Mouse (Mus musculus) ES-Bruce4 (cell line): ENCODE results near the gene Vstm4. TPM values are rescaled to one million over a fixed set of nuclear protein-coding genes. Genes with fewer than 3 reads are reported as not detected.
A peak's percentile ranks its signal among the peaks of the same experiment; 100 is the strongest.

Experiments used
- H3K27ac ChIP-seq: 2 replicates; pipeline ENCODE4 v1.5.1; 2012; ENCODE audit warnings: low read length, inconsistent platforms; ENCODE audit not compliant: insufficient read depth
- H3K27me3 ChIP-seq: 2 replicates; pipeline ENCODE4 v1.6.1; 2012; ENCODE audit warnings: mild to moderate bottlenecking, low read length, inconsistent platforms; ENCODE audit not compliant: control insufficient read depth, poor library complexity, insufficient read depth, severe bottlenecking
- H3K36me3 ChIP-seq: 2 replicates; pipeline ENCODE4 v1.6.1; 2012; ENCODE audit warnings: inconsistent platforms, mild to moderate bottlenecking, low read length, moderate library complexity; ENCODE audit not compliant: control insufficient read depth, poor library complexity, insufficient read depth, severe bottlenecking
- H3K4me1 ChIP-seq: one replicate; pipeline ENCODE4 v1.8.1; 2011; ENCODE audit warnings: low read length; ENCODE audit not compliant: control insufficient read depth, insufficient read depth
- H3K4me3 ChIP-seq: 2 replicates; pipeline ENCODE4 v1.5.1; 2011; ENCODE audit warnings: low read depth, mild to moderate bottlenecking, low read length
- H3K9ac ChIP-seq: 2 replicates; pipeline ENCODE4 v1.6.1; 2012; ENCODE audit warnings: low read depth, mild to moderate bottlenecking, inconsistent platforms; ENCODE audit not compliant: poor library complexity, severe bottlenecking
- H3K9me3 ChIP-seq: replicated peaks from 2 replicates; pipeline ENCODE4 v1.6.1; 2012; ENCODE audit warnings: mild to moderate bottlenecking, low read length, inconsistent platforms; ENCODE audit not compliant: control insufficient read depth, poor library complexity, insufficient read depth, severe bottlenecking
- CTCF ChIP-seq: IDR thresholded peaks from one replicate; pipeline ENCODE4 v1.8.1; 2011; ENCODE audit warnings: low read depth, low read length
- EP300 ChIP-seq: IDR thresholded peaks from 2 replicates; pipeline ENCODE4 v1.6.1; 2011; ENCODE audit warnings: low read depth, low read length; ENCODE audit not compliant: insufficient read depth
- POLR2A ChIP-seq: IDR thresholded peaks from one replicate; pipeline ENCODE4 v1.8.1; 2011; ENCODE audit warnings: low read length; ENCODE audit not compliant: insufficient read depth
- polyA plus RNA-seq: library from polyadenylated mRNA; stranded (reverse); fragments of >200 nt; gene quantifications from 2 replicates; pipeline ENCODE4 v1.2.4, GENCODE M21; 2011; ENCODE audit warnings: low read depth; ENCODE audit not compliant: missing spikeins, insufficient read depth, insufficient read length

Vstm4 gene
- polyA plus RNA-seq, 1 experiment = not detected

DNA sequence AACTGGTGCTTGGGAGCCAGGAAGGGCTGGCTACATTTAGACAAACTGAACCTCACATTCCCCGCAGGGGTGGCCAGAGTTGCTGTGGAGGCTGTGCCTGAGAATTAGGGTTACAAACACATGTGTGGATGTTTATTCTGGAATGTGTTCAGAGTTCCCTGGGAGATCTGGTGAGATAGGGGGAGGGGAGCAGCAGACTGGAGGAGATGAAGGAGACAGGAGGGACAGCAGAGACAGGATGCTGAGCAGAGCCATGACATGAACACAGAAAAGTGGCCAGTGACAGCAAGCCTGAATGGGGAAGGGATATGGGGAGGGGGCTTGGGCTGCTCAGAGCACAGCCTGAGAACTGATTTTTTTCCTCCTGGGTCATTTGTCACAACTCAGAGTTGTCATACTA is 37.3 kb upstream of the Vstm4 start:
- no peak overlapping the region for H3K4me3 ChIP-seq
- H3K36me3 ChIP-seq = no peaks in the 10 kb centered on the region
- TF ChIP-seq POLR2A = no peak
- no peak for TF ChIP-seq CTCF
- no peak for TF ChIP-seq EP300
- H3K4me1 ChIP-seq = no peaks in the 10 kb centered on the region
- H3K27me3 ChIP-seq = no peaks in the 10 kb centered on the region
- H3K9me3 ChIP-seq = no peaks in the 10 kb centered on the region
- no peak overlapping the region for H3K27ac ChIP-seq
- no peak overlapping the region for H3K9ac ChIP-seq

DNA sequence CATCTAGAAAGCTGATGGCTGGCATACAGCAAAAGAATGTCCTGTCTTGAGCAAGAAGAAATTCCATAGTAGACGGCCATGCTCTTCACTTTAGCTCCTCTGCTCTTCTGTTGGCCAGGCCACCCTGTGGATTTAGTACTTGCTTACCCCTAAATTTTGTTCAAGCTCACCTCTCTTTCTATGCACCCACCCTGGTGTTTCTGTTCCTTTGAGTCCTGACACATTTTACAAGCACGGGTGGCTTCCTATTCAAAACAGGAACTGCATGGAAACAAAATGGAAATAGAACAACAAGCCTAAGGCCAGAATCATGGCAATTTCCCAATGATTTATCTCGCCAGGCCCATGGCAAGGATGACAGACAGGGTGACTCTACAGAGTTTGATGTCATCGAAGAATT is 33.7 kb upstream of the Vstm4 start:
- H3K9ac ChIP-seq = no peak overlapping the region
- no peaks in the 10 kb centered on the region for H3K27me3 ChIP-seq
- H3K4me3 ChIP-seq = no peak overlapping the region
- no peak for TF ChIP-seq POLR2A
- no peak for TF ChIP-seq CTCF
- no peak for TF ChIP-seq EP300
- no peaks in the 10 kb centered on the region for H3K36me3 ChIP-seq
- no peaks in the 10 kb centered on the region for H3K9me3 ChIP-seq
- H3K4me1 ChIP-seq = peaks cover 6% of the 10 kb centered on the region
- H3K27ac ChIP-seq = no peak overlapping the region

DNA sequence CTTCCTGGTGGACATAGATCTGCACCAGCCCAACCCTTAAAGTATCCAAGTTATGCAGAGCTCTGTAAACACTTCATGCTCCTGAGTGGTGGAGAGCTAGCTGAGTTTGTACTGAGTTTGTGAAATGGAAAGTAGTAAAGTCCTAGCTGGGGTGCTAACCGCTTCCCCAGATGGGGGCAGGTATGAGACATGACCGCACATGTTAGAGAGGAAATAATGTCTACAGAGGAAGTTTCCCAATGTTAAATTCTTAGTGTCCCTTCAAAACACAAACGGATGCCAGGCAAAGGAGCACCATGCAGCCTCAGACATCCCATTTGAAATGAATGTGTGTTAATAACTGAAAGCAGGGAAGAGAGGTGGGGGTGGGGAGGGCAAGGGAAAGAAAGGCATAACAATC is 32.7 kb upstream of the Vstm4 start:
- H3K9ac ChIP-seq = no peak overlapping the region
- TF ChIP-seq EP300 = no peak
- TF ChIP-seq CTCF = no peak
- TF ChIP-seq POLR2A = no peak
- peaks cover 11% of the 10 kb centered on the region for H3K4me1 ChIP-seq
- H3K27me3 ChIP-seq = no peaks in the 10 kb centered on the region
- H3K36me3 ChIP-seq = no peaks in the 10 kb centered on the region
- no peaks in the 10 kb centered on the region for H3K9me3 ChIP-seq
- H3K4me3 ChIP-seq = no peak overlapping the region
- H3K27ac ChIP-seq = no peak overlapping the region

DNA sequence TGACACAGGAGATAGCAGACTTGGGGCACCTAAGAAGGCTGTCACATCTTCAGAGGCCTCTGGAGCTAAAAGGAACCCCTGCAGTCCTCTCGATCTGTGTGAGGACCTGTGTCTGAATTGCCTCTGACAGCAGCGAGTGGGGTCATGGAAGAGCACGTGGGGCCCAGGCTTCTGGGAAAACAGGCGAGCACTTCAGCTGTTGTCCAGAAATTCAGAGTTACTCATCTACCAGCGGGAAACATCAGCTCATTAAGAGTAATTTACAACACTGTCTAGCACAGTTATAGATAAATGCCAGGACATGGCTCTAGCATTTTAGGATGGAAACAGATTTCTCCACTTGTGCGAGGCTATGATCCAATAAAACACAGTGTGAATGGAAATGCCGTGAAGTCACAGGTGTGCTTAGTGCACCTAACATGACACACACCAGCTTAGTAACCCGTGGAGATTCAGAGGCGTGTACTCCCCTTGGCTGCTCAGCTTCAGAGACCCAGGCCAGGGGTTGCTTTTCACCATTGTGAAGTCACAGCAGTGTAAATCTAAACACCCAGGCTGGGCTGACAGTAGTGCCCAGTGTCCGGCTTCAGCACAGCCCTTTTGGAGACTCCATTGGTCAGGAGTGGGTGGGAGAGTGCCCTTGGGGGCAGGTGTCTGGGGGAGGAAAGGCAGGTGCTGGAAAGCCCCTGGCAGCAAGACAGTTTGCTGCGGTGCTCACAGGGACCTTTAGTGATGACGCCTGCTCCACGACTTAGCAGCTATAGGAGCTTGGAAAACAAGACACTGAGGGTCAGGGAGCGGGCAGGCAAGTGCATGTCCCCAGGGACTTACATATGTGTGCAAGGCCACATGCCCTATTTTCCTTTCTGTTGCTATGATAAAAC is 32.0 kb upstream of the Vstm4 start:
- H3K36me3 ChIP-seq = no peaks in the 10 kb centered on the region
- no peaks in the 10 kb centered on the region for H3K9me3 ChIP-seq
- H3K27ac ChIP-seq = no peak overlapping the region
- TF ChIP-seq POLR2A = no peak
- no peak for TF ChIP-seq EP300
- no peak for TF ChIP-seq CTCF
- no peak overlapping the region for H3K4me3 ChIP-seq
- peaks cover 11% of the 10 kb centered on the region for H3K4me1 ChIP-seq
- H3K27me3 ChIP-seq = no peaks in the 10 kb centered on the region
- no peak overlapping the region for H3K9ac ChIP-seq

DNA sequence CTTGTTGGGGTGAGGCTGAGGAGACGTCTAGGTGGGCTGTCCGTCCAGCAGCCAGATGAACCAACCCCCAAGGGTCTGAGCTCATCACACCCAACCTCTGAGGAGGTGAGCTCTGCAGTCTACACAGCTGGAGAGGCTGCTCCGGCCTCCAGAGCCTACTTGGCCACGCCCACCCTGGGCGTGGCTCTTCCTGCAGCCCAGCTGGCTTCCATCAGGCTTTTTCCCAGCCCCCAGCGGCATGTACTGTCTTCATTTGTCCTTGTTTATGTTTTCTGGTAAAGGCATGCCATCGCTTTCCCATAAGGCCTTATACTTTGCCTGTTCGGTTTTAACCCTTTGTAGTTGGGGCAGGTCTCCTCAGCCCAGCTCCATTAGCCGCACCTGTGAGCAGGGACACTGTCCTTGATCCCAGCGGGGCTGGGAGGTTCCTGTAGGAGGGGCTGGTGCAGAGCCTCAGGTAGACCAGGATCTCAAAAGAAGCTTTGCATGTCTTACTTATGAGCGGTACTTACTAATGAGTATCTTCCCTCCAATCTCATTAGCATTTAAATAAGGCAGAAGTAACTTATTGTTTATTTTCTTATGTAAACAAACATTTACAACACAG is 31.0 kb upstream of the Vstm4 start:
- Histone ChIP-seq H3K9me3 (no peaks in the 10 kb centered on the region), H3K27me3 (no peaks in the 10 kb centered on the region), H3K36me3 (no peaks in the 10 kb centered on the region), H3K4me1 (peaks cover 11% of the 10 kb centered on the region), H3K9ac (no peak overlapping the region), H3K4me3 (no peak overlapping the region), H3K27ac (no peak overlapping the region)
- TF ChIP-seq CTCF = no peak
- no peak for TF ChIP-seq EP300
- TF ChIP-seq POLR2A = no peak

DNA sequence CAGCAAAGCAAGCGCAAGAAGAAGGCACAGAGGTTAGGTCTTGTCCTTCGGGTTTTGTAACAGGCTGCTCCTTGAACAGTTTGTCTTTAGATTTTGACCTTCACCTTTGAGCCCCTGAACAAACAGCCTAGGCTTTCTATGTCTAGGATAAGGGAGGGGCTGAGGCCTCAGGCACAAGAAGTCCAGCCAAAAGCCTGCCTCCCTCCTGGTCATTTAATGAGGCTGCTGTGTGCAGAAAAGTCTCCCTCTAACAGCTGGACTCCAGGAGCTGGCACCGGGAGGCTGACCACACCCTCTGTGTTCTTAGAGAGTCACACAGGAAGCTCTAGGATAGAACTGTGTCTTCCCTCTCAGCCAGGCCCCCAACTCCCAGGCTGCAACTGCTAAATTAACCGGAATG is 29.4 kb upstream of the Vstm4 start:
- TF ChIP-seq POLR2A (no peak), EP300 (0 out of 2 replicates have a peak, but pooled peaks have one; percentile 24), CTCF (no peak)
- Histone ChIP-seq H3K9me3 (no peaks in the 10 kb centered on the region), H3K36me3 (no peaks in the 10 kb centered on the region), H3K27ac (no peak overlapping the region), H3K27me3 (no peaks in the 10 kb centered on the region), H3K4me1 (peaks cover 11% of the 10 kb centered on the region), H3K9ac (no peak overlapping the region), H3K4me3 (no peak overlapping the region)
